Mouse (Mus musculus) midbrain, postnatal 0 days (tissue): ENCODE data around the gene Ift122. TPM values are rescaled to one million over a fixed set of nuclear protein-coding genes. Genes with fewer than 3 reads are reported as not detected.

Source experiments
- ATAC-seq: fragments of 200-750 bp; cut with Nextera tagmentation; 2 replicates; pipeline ENCODE4 v1.8.0; 2017; ENCODE audit warnings: moderate number of reproducible peaks, mild to moderate bottlenecking, moderate TSS enrichment, moderate library complexity; ENCODE audit not compliant: low FRiP score
- DNase-seq: peaks from one replicate; pipeline ENCODE4 v3.0.0-alpha.2; 2015; ENCODE audit warnings: low spot score
- H3K27ac ChIP-seq: fragments of 300-500 bp; sonication (generic); 2 replicates; pipeline ENCODE4 v1.5.1; 2014; ENCODE audit warnings: low read depth, mild to moderate bottlenecking, low read length, mixed read lengths
- H3K27me3 ChIP-seq: fragments of 300-500 bp; sonication (generic); 2 replicates; pipeline ENCODE4 v1.6.1; 2014; ENCODE audit warnings: low read length, control low read depth, mixed read lengths; ENCODE audit not compliant: insufficient read depth
- H3K36me3 ChIP-seq: fragments of 300-500 bp; sonication (generic); 2 replicates; pipeline ENCODE4 v1.6.1; 2014; ENCODE audit warnings: low read length, control low read depth, mixed read lengths; ENCODE audit not compliant: insufficient read depth
- H3K4me1 ChIP-seq: fragments of 300-500 bp; sonication (generic); 2 replicates; pipeline ENCODE4 v1.6.1; 2014; ENCODE audit warnings: mild to moderate bottlenecking, control low read depth, antibody characterized with exemption, low read length, mixed read lengths; ENCODE audit not compliant: insufficient read depth
- H3K4me2 ChIP-seq: fragments of 300-500 bp; sonication (generic); 2 replicates; pipeline ENCODE4 v1.6.1; 2014; ENCODE audit warnings: low read depth, mild to moderate bottlenecking, low read length, mixed read lengths; ENCODE audit not compliant: poor library complexity, severe bottlenecking
- H3K4me3 ChIP-seq: fragments of 300-500 bp; sonication (generic); 2 replicates; pipeline ENCODE4 v1.5.1; 2014; ENCODE audit warnings: low read depth, mild to moderate bottlenecking, low read length, moderate library complexity
- H3K9ac ChIP-seq: fragments of 300-500 bp; sonication (generic); replicated peaks from 2 replicates; pipeline ENCODE4 v1.6.1; 2014; ENCODE audit warnings: mild to moderate bottlenecking, low read length, moderate library complexity, mixed read lengths; ENCODE audit not compliant: poor library complexity, severe bottlenecking
- H3K9me3 ChIP-seq: fragments of 300-500 bp; sonication (generic); 2 replicates; pipeline ENCODE4 v1.6.1; 2016; ENCODE audit warnings: low read length, control low read depth
- CTCF ChIP-seq: IDR thresholded peaks from 2 replicates; pipeline ENCODE4 v1.5.1; 2016; ENCODE audit warnings: antibody characterized with exemption, mild to moderate bottlenecking
- WGBS: fragments of 180-500 bp; shearing (Covaris S2); extraction: QIAGEN DNeasy Blood & Tissue Kit; methylation state at CpG from one replicate; pipeline ENCODE4 v1.1.7; 2014; 5-methylcytosine and 5-hydroxymethylcytosine counted together
- polyA plus RNA-seq: library from polyadenylated mRNA; unstranded; fragments of >200 nt; fragmentation: Nextera tagmentation; extraction: Ambion mirVana; gene quantifications from 2 replicates; pipeline ENCODE4 v1.2.1, GENCODE M21; 2015
- total RNA-seq: library from RNA; depleted of rRNA; stranded (reverse); fragments of >200 nt; gene quantifications from 2 replicates; pipeline ENCODE4 v1.2.3, GENCODE M21; 2014; rRNA removed

Ift122 gene
- total and polyA plus RNA-seq, 2 experiments from 2014 or later: 24.3 to 31.7 TPM

- Histone ChIP-seq H3K9ac (no peak overlapping the region), H3K27me3 (no peaks in the 10 kb centered on the region), H3K4me2 (no peak overlapping the region), H3K9me3 (no peaks in the 10 kb centered on the region), H3K27ac (no peak overlapping the region), H3K4me1 (0 out of 2 replicates have a peak, but pooled peaks cover 3% of the 10 kb centered on the region), H3K4me3 (no peak overlapping the region), H3K36me3 (no peaks in the 10 kb centered on the region)
- DNase-seq: no peak
- 86% methylated on average over 8 of the region's 8 CpGs for WGBS
- no peak for ATAC-seq
- no peak for TF ChIP-seq CTCF
Observed at GRCm38 (mm10) chr6:115975606-115976005, 122.3 kb downstream of the Ift122 start.

Other genes starting within 250 kb of the Ift122 start
- gene Raf1, start 176.8 kb upstream of the Ift122 start, total RNA-seq: 195 and 196 TPM in 2 replicates
- gene Raf1, start 176.8 kb upstream of the Ift122 start, polyA plus RNA-seq: 88.2 and 89.1 TPM in 2 replicates
- gene Tmem40, start 91.1 kb upstream of the Ift122 start, total RNA-seq: 0.99 and 1.5 TPM in 2 replicates
- gene Tmem40, start 91.1 kb upstream of the Ift122 start, polyA plus RNA-seq: 1.5 TPM in 2 replicates
- gene Cand2, start 78.9 kb upstream of the Ift122 start, total RNA-seq: 9.3 and 10.2 TPM in 2 replicates
- 4.2 and 4.3 TPM in 2 replicates for gene Cand2, start 78.9 kb upstream of the Ift122 start, polyA plus RNA-seq
- 768 and 939 TPM in 2 replicates for gene Rpl32, start 44.7 kb upstream of the Ift122 start, total RNA-seq
- 982 and 1,027 TPM in 2 replicates for gene Rpl32, start 44.7 kb upstream of the Ift122 start, polyA plus RNA-seq
- gene Efcab12, start 15.1 kb upstream of the Ift122 start, total RNA-seq: 3.2 and 3.8 TPM in 2 replicates
- 1.5 and 2.1 TPM in 2 replicates for gene Efcab12, start 15.1 kb upstream of the Ift122 start, polyA plus RNA-seq
- 4.8 and 5.8 TPM in 2 replicates for gene Mbd4, start 99 bp upstream of the Ift122 start, total RNA-seq
- gene Mbd4, start 99 bp upstream of the Ift122 start, polyA plus RNA-seq: 4.1 and 5.2 TPM in 2 replicates
- 0.11 TPM in 1 of 2 replicates, not detected in the other for gene Rho, start 78.3 kb downstream of the Ift122 start, total RNA-seq
- gene Rho, start 78.3 kb downstream of the Ift122 start, polyA plus RNA-seq: 0.12 and 0.39 TPM in 2 replicates
- gene H1foo, start 91.5 kb downstream of the Ift122 start, total RNA-seq: not detected in 2 replicates
- gene H1foo, start 91.5 kb downstream of the Ift122 start, polyA plus RNA-seq: not detected in 2 replicates
- gene Plxnd1, start 141.5 kb downstream of the Ift122 start, total RNA-seq: 14.9 and 17.3 TPM in 2 replicates
- gene Plxnd1, start 141.5 kb downstream of the Ift122 start, polyA plus RNA-seq: 2.8 and 4.4 TPM in 2 replicates